Mouse (Mus musculus) hindbrain, embryonic 16.5 days (tissue): ENCODE measurements at regions not wholly inside any gene's neighbourhood (a gene's known extent, or its start where the extent isn't known, plus 50 kb on each side); places are given as distances from the start of the nearest gene placed in this dataset.

Source experiments
- ATAC-seq: fragments of 200-750 bp; cut with Nextera tagmentation; 2 replicates; pipeline ENCODE4 v1.8.0; 2017; ENCODE audit warnings: moderate TSS enrichment, moderate library complexity
- H3K27ac ChIP-seq: fragments of 300-500 bp; sonication (generic); 2 replicates; pipeline ENCODE4 v1.5.1; 2014; ENCODE audit warnings: low read depth, mild to moderate bottlenecking, control low read depth, low read length, moderate library complexity
- H3K27me3 ChIP-seq: fragments of 300-500 bp; sonication (generic); replicated peaks from 2 replicates; pipeline ENCODE4 v1.6.1; 2014; ENCODE audit warnings: low read length; ENCODE audit not compliant: control insufficient read depth, insufficient read depth
- H3K36me3 ChIP-seq: fragments of 300-500 bp; sonication (generic); 2 replicates; pipeline ENCODE4 v1.6.1; 2014; ENCODE audit warnings: mild to moderate bottlenecking, low read length, moderate library complexity, mixed read lengths; ENCODE audit not compliant: control insufficient read depth, insufficient read depth
- H3K4me1 ChIP-seq: fragments of 300-500 bp; sonication (generic); 2 replicates; pipeline ENCODE4 v1.6.1; 2014; ENCODE audit warnings: low read depth, low read length; ENCODE audit not compliant: control insufficient read depth, insufficient read depth
- H3K4me2 ChIP-seq: fragments of 300-500 bp; sonication (generic); 2 replicates; pipeline ENCODE4 v1.6.1; 2014; ENCODE audit warnings: mild to moderate bottlenecking, low read length, control low read depth, moderate library complexity
- H3K4me3 ChIP-seq: fragments of 300-500 bp; sonication (generic); 2 replicates; pipeline ENCODE4 v1.5.1; 2014; ENCODE audit warnings: mild to moderate bottlenecking, low read length, control low read depth, moderate library complexity
- H3K9ac ChIP-seq: fragments of 300-500 bp; sonication (generic); 2 replicates; pipeline ENCODE4 v1.6.1; 2014; ENCODE audit warnings: low read depth, mild to moderate bottlenecking, control low read depth, low read length, moderate library complexity
- H3K9me3 ChIP-seq: fragments of 300-500 bp; sonication (generic); 2 replicates; pipeline ENCODE4 v1.6.1; 2014; ENCODE audit warnings: mild to moderate bottlenecking, low read length, moderate library complexity; ENCODE audit not compliant: control insufficient read depth
- WGBS: fragments of 180-500 bp; shearing (Covaris S2); extraction: QIAGEN DNeasy Blood & Tissue Kit; methylation state at CpG from one replicate; pipeline ENCODE4 v1.1.7; 2014; 5-methylcytosine and 5-hydroxymethylcytosine counted together

DNA sequence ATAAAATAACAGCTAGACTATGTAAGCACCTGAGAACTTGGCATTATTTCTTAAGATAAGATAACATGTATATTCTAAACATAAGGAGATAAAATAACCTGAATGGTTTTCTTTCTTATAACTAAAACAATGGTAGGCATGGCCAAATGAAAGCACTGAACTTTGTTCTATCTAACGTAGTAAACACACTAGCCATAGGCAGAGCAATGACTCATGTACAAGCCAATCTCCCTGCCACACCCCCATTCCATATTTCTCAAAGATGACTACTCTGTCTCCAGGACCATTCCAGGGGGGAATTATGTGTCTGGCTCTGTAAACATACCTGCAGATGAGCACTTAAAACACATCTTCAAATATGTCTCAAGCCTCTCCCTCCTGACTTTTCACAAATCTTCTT is 80.6 kb upstream of the Slc7a11 start:
- Histone ChIP-seq H3K27me3 (no peaks in the 10 kb centered on the region), H3K4me2 (no peak overlapping the region), H3K9me3 (no peaks in the 10 kb centered on the region), H3K4me1 (no peaks in the 10 kb centered on the region), H3K4me3 (no peak overlapping the region), H3K9ac (no peak overlapping the region), H3K27ac (no peak overlapping the region), H3K36me3 (no peaks in the 10 kb centered on the region)
- ATAC-seq = no peak
- 84% methylated on average over 1 of the region's 1 CpGs for WGBS

DNA sequence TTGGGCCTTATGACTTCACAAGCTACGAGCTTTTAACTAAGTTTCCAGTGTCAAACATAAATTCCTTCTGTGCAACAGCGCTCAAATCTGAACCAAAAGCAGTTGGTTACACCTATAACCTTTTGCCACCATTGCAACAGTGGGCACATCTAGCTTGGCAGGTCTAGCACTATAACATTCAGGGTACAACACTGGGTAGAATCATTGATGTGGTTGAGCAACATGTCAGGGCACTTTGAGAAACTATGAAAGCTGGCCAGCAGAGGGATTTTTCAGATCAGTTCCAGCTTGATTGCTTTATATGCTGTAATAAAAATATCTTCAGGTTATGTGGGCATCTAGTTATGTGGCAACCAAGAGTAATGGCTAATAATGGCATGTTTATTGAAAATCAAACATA is 63.8 kb upstream of the Slc7a11 start:
- Histone ChIP-seq H3K9me3 (no peaks in the 10 kb centered on the region), H3K4me3 (no peak overlapping the region), H3K36me3 (no peaks in the 10 kb centered on the region), H3K27ac (no peak overlapping the region), H3K9ac (no peak overlapping the region), H3K4me2 (no peak overlapping the region), H3K4me1 (no peaks in the 10 kb centered on the region), H3K27me3 (no peaks in the 10 kb centered on the region)
- no peak for ATAC-seq
- WGBS = 88% methylated on average over 2 of the region's 2 CpGs
